19 mouse cellular contexts compared by ENCODE assay signal in the genomic region with DNA sequence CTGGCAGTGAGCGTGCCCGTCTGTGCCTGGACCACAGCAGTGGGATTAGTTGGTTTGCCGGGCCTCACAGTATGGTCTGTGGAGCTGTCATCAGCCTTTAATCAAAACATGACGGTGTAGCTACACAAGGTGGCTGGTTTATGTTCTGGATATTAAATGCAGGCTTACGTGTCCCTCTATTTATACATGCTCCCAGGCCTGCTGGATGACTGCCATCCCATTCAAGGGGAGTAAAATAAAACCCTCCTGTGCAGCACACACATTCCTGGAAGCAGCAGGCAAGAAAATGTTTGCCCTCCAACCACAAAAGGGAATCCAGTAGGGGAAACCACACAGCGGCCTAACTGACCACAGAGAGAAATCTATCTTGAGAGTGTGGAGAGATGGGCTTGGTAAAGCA. TPM values are rescaled to one million over a fixed set of nuclear protein-coding genes. Genes with fewer than 3 reads are reported as not detected.
DNase-seq lines count a peak whose midpoint lies in the region; ATAC-seq and TF ChIP-seq lines count a peak whose summit lies in the region.
"Had no signal": no experiment of that assay in that cellular context is flagged by ENCODE, and none has a peak within 500 bp of the region (broad histone marks: within the 10 kb centered on the region; RNA-seq: fewer than 3 reads in every experiment).

No protein-coding gene starts in this region.

- no peaks in the 10 kb centered on the region for H3K9me3 ChIP-seq in embryonic facial prominence, embryonic 15.5 days (replicated peaks)
- no peaks in the 10 kb centered on the region for H3K9me3 ChIP-seq in limb, embryonic 11.5 days (ENCODE audit: control insufficient read depth, low read length)
- H3K9me3 ChIP-seq in forebrain, postnatal 0 days (ENCODE audit: low read length), result no peaks in the 10 kb centered on the region
- H3K9me3 ChIP-seq: kidney, embryonic 15.5 days; midbrain, embryonic 15.5 days; neural tube, embryonic 12.5 days had no signal

- no peak overlapping the region for H3K27ac ChIP-seq in embryonic facial prominence, embryonic 15.5 days (replicated peaks)
- no peak overlapping the region for H3K27ac ChIP-seq in limb, embryonic 11.5 days (replicated peaks; ENCODE audit: low read depth, low read length)
- no peak overlapping the region for H3K27ac ChIP-seq in forebrain, postnatal 0 days (ENCODE audit: low read depth, low read length)
- H3K27ac ChIP-seq: kidney, embryonic 15.5 days; midbrain, embryonic 15.5 days; neural tube, embryonic 12.5 days had no signal

- H3K27me3 ChIP-seq in embryonic facial prominence, embryonic 15.5 days, result 0 out of 2 replicates have a peak, but pooled peaks cover 4% of the 10 kb centered on the region
- no peaks in the 10 kb centered on the region for H3K27me3 ChIP-seq in limb, embryonic 11.5 days (ENCODE audit: control insufficient read depth, insufficient read depth, low read length)
- no peaks in the 10 kb centered on the region for H3K27me3 ChIP-seq in forebrain, postnatal 0 days (ENCODE audit: insufficient read depth, low read length)
- H3K27me3 ChIP-seq: kidney, embryonic 15.5 days; midbrain, embryonic 15.5 days; neural tube, embryonic 12.5 days had no signal

- TF ChIP-seq CTCF in forebrain, postnatal 0 days (IDR thresholded peaks at IDR 0.05; ENCODE audit: low read depth), result no peak

- peak; percentile 83 for ATAC-seq in embryonic facial prominence, embryonic 15.5 days (ENCODE audit: insufficient number of reproducible peaks, low FRiP score, low TSS enrichment, low read depth)
- ATAC-seq in limb, embryonic 11.5 days (ENCODE audit: insufficient number of reproducible peaks, low FRiP score, low TSS enrichment, low read depth), result peak; percentile 65; the same call in 1 of the 2 replicates
- no peak for ATAC-seq in forebrain, postnatal 0 days
- no peak for ATAC-seq in inflammation-experienced regulatory T-cells, adult 6 months
- ATAC-seq: CD4-positive, CD25-positive, alpha-beta regulatory T cell, adult 4 months; forebrain, embryonic 14.5 days; midbrain, embryonic 15.5 days had no signal

- DNase-seq in heart, adult 11 months, result peak; percentile 83
- no peak for DNase-seq in heart, adult 8-10 months (ENCODE audit: low spot score)
- DNase-seq in 416B (ENCODE audit: low read depth), result peak; percentile 43
- DNase-seq in limb, embryonic 11.5 days (ENCODE audit: low spot score), result peak; percentile 45
- DNase-seq in forebrain, postnatal 0 days, result no peak
- no peak for DNase-seq in liver
- DNase-seq: adrenal gland, postnatal 10 days; layer of hippocampus, adult 9-11 months; lung, postnatal 36 days; right cerebral cortex, adult 18-20 months; thymus, postnatal 36 days had no signal

- no peaks in the 10 kb centered on the region for H3K36me3 ChIP-seq in embryonic facial prominence, embryonic 15.5 days
- H3K36me3 ChIP-seq in limb, embryonic 11.5 days (ENCODE audit: control insufficient read depth, insufficient read depth, low read length), result no peaks in the 10 kb centered on the region
- no peaks in the 10 kb centered on the region for H3K36me3 ChIP-seq in forebrain, postnatal 0 days (ENCODE audit: insufficient read depth)
- H3K36me3 ChIP-seq: kidney, embryonic 15.5 days; midbrain, embryonic 15.5 days; neural tube, embryonic 12.5 days had no signal

- H3K4me3 ChIP-seq in embryonic facial prominence, embryonic 15.5 days (replicated peaks), result no peak overlapping the region
- H3K4me3 ChIP-seq in limb, embryonic 11.5 days (ENCODE audit: low read depth, low read length), result no peak overlapping the region
- H3K4me3 ChIP-seq in forebrain, postnatal 0 days (ENCODE audit: low read depth, low read length), result no peak overlapping the region
- H3K4me3 ChIP-seq: kidney, embryonic 15.5 days; midbrain, embryonic 15.5 days; neural tube, embryonic 12.5 days had no signal

- WGBS in embryonic facial prominence, embryonic 15.5 days, result 23% methylated on average over 6 of the region's 6 CpGs
- 36% methylated on average over 6 of the region's 6 CpGs for WGBS in limb, embryonic 11.5 days
- 54% methylated on average over 6 of the region's 6 CpGs for WGBS in forebrain, postnatal 0 days

- no peak overlapping the region for H3K9ac ChIP-seq in embryonic facial prominence, embryonic 15.5 days
- no peak overlapping the region for H3K9ac ChIP-seq in limb, embryonic 11.5 days (ENCODE audit: low read length)
- H3K9ac ChIP-seq in forebrain, postnatal 0 days, result no peak overlapping the region
- H3K9ac ChIP-seq: kidney, embryonic 15.5 days; midbrain, embryonic 15.5 days; neural tube, embryonic 12.5 days had no signal

- H3K4me1 ChIP-seq in embryonic facial prominence, embryonic 15.5 days, result peaks cover 6% of the 10 kb centered on the region
- peaks cover 4% of the 10 kb centered on the region; the same call in 1 of the 2 replicates for H3K4me1 ChIP-seq in limb, embryonic 11.5 days (ENCODE audit: control insufficient read depth, insufficient read depth, low read length)
- no peaks in the 10 kb centered on the region for H3K4me1 ChIP-seq in forebrain, postnatal 0 days (ENCODE audit: insufficient read depth)
- H3K4me1 ChIP-seq: kidney, embryonic 15.5 days; midbrain, embryonic 15.5 days; neural tube, embryonic 12.5 days had no signal

- no peak overlapping the region for H3K4me2 ChIP-seq in embryonic facial prominence, embryonic 15.5 days (replicated peaks)
- H3K4me2 ChIP-seq in limb, embryonic 11.5 days (ENCODE audit: low read depth, severe bottlenecking), result no peak overlapping the region
- H3K4me2 ChIP-seq in forebrain, postnatal 0 days (ENCODE audit: low read depth), result no peak overlapping the region
- H3K4me2 ChIP-seq: kidney, embryonic 15.5 days; midbrain, embryonic 15.5 days; neural tube, embryonic 12.5 days had no signal

RNA-seq across cellular contexts. Expression of a gene that starts 43.4 kb away (rescaled TPM):
- total RNA-seq in heart, adult 8-10 months (2022), result 1 to 10 TPM; 2.2 to 3.3 (median 2.9) TPM
- 5.1 and 5.3 TPM in 2 replicates for polyA plus RNA-seq in embryonic facial prominence, embryonic 15.5 days (2015; fragmentation: Nextera tagmentation; extraction: Ambion mirVana)
- 0.43 and 0.52 TPM in 2 replicates for polyA plus RNA-seq in limb, embryonic 11.5 days (2014; fragmentation: Nextera tagmentation; extraction: Ambion mirVana)
- total RNA-seq in forebrain, postnatal 0 days (2014; rRNA removed), result 2.9 and 3.0 TPM in 2 replicates
- polyA plus RNA-seq in forebrain, postnatal 0 days (2015; fragmentation: Nextera tagmentation; extraction: Ambion mirVana), result 1.7 and 1.8 TPM in 2 replicates
- polyA plus RNA-seq in inflammation-experienced regulatory T-cells, adult 6 months (2017; shearing (Covaris generic)), result under 1 TPM; 0.16 to 0.30 (median 0.21) TPM
- total RNA-seq: liver, adult 2 months had no signal
- polyA plus RNA-seq: liver, adult 2 months had no signal

RNA-seq across cellular contexts. Expression of a gene that starts 44.7 kb away (rescaled TPM):
- total RNA-seq in heart, adult 8-10 months (2022), result 10 to 100 TPM; 28.6 to 36.1 (median 35.0) TPM
- 7.6 and 8.3 TPM in 2 replicates for polyA plus RNA-seq in embryonic facial prominence, embryonic 15.5 days (2015; fragmentation: Nextera tagmentation; extraction: Ambion mirVana)
- 5.9 and 6.6 TPM in 2 replicates for polyA plus RNA-seq in limb, embryonic 11.5 days (2014; fragmentation: Nextera tagmentation; extraction: Ambion mirVana)
- 20.2 and 22.1 TPM in 2 replicates for total RNA-seq in forebrain, postnatal 0 days (2014; rRNA removed)
- polyA plus RNA-seq in forebrain, postnatal 0 days (2015; fragmentation: Nextera tagmentation; extraction: Ambion mirVana), result 3.2 and 5.3 TPM in 2 replicates
- polyA plus RNA-seq in inflammation-experienced regulatory T-cells, adult 6 months (2017; shearing (Covaris generic)), result 1 to 10 TPM; 4.4 to 7.6 (median 5.4) TPM

Comparison
In these comparisons a context has a peak if more than half of its experiments do, and no peak if none do; other contexts are left out.
1. DNase-seq: peak in heart, adult 11 months (single experiment), 416B (single experiment) and limb, embryonic 11.5 days (single experiment); none in heart, adult 8-10 months (single experiment), forebrain, postnatal 0 days (single experiment) and liver (single experiment).
2. ATAC-seq: peak in embryonic facial prominence, embryonic 15.5 days (single experiment) and limb, embryonic 11.5 days (single experiment); none in forebrain, postnatal 0 days (single experiment) and inflammation-experienced regulatory T-cells, adult 6 months (single experiment).